Mouse (Mus musculus) midbrain, embryonic 12.5 days (tissue): ENCODE measurements around the gene Trpm3. TPM values are rescaled to one million over a fixed set of nuclear protein-coding genes. Genes with fewer than 3 reads are reported as not detected.
"Not testable (repeated sequence)": the region's sequence is repeated elsewhere in the genome, so short reads cannot be mapped to it uniquely, and the experiment has no call there.

Experiments used
- ATAC-seq: fragments of 200-750 bp; cut with Nextera tagmentation; 2 replicates; pipeline ENCODE4 v1.8.0; 2017; ENCODE audit warnings: low read depth, moderate TSS enrichment, moderate library complexity; ENCODE audit not compliant: low FRiP score
- H3K27ac ChIP-seq: fragments of 300-500 bp; sonication (generic); replicated peaks from 2 replicates; pipeline ENCODE4 v1.5.1; 2016; ENCODE audit warnings: mild to moderate bottlenecking
- H3K27me3 ChIP-seq: fragments of 300-500 bp; sonication (generic); 2 replicates; pipeline ENCODE4 v1.6.1; 2016; ENCODE audit warnings: mild to moderate bottlenecking
- H3K36me3 ChIP-seq: fragments of 300-500 bp; sonication (generic); 2 replicates; pipeline ENCODE4 v1.6.1; 2016
- H3K4me1 ChIP-seq: fragments of 300-500 bp; sonication (generic); 2 replicates; pipeline ENCODE4 v1.6.1; 2016
- H3K4me2 ChIP-seq: fragments of 300-500 bp; sonication (generic); replicated peaks from 2 replicates; pipeline ENCODE4 v1.6.1; 2016; ENCODE audit warnings: mild to moderate bottlenecking, moderate library complexity
- H3K4me3 ChIP-seq: fragments of 300-500 bp; sonication (generic); 2 replicates; pipeline ENCODE4 v1.5.1; 2016; ENCODE audit warnings: mild to moderate bottlenecking
- H3K9ac ChIP-seq: fragments of 300-500 bp; sonication (generic); replicated peaks from 2 replicates; pipeline ENCODE4 v1.6.1; 2016; ENCODE audit warnings: mild to moderate bottlenecking, moderate library complexity
- H3K9me3 ChIP-seq: fragments of 300-500 bp; sonication (generic); 2 replicates; pipeline ENCODE4 v1.6.1; 2016; ENCODE audit warnings: mild to moderate bottlenecking
- WGBS: fragments of 180-500 bp; shearing (Covaris S2); methylation state at CpG from one replicate; pipeline ENCODE4 v1.1.7; 2016; 5-methylcytosine and 5-hydroxymethylcytosine counted together
- polyA plus RNA-seq: library from polyadenylated mRNA; unstranded; fragments of >200 nt; fragmentation: Nextera tagmentation; extraction: Ambion mirVana; gene quantifications from 2 replicates; pipeline ENCODE4 v1.2.1, GENCODE M21; 2016

The Trpm3 gene
- polyA plus RNA-seq, 1 experiment from 2014 or later, result 4.2 TPM

- H3K4me1 ChIP-seq, result no peaks in the 10 kb centered on the region
- no peaks in the 10 kb centered on the region for H3K27me3 ChIP-seq
- no peak overlapping the region for H3K4me3 ChIP-seq
- no peak overlapping the region for H3K27ac ChIP-seq
- no peak for ATAC-seq
- no peaks in the 10 kb centered on the region for H3K36me3 ChIP-seq
- no peaks in the 10 kb centered on the region for H3K9me3 ChIP-seq
- WGBS, result 93% methylated on average over 7 of the region's 7 CpGs
- H3K9ac ChIP-seq, result no peak overlapping the region
- no peak overlapping the region for H3K4me2 ChIP-seq
These were observed 884.6 kb downstream of the Trpm3 start for GRCm38 (mm10) chr19:23023316-23023960.

- Histone ChIP-seq H3K9me3 (no peaks in the 10 kb centered on the region), H3K4me3 (no peak overlapping the region), H3K27ac (no peak overlapping the region), H3K36me3 (no peaks in the 10 kb centered on the region), H3K4me1 (no peaks in the 10 kb centered on the region), H3K27me3 (no peaks in the 10 kb centered on the region), H3K4me2 (no peak overlapping the region), H3K9ac (no peak overlapping the region)
- 85% methylated on average over 4 of the region's 4 CpGs for WGBS
- ATAC-seq, result no peak
These were observed 886.0 kb downstream of the Trpm3 start for GRCm38 (mm10) chr19:23024821-23025220.

GRCm38 (mm10) chr19:23026427-23026826, 887.6 kb downstream of the Trpm3 start:
- Histone ChIP-seq H3K4me2 (no peak overlapping the region), H3K36me3 (no peaks in the 10 kb centered on the region), H3K27me3 (no peaks in the 10 kb centered on the region), H3K27ac (no peak overlapping the region), H3K9ac (no peak overlapping the region), H3K4me1 (no peaks in the 10 kb centered on the region), H3K4me3 (no peak overlapping the region), H3K9me3 (no peaks in the 10 kb centered on the region)
- 90% methylated on average over 7 of the region's 7 CpGs for WGBS
- no peak for ATAC-seq

GRCm38 (mm10) chr19:23028283-23028682, 889.4 kb downstream of the Trpm3 start:
- WGBS, result 87% methylated on average over 5 of the region's 5 CpGs
- no peaks in the 10 kb centered on the region for H3K4me1 ChIP-seq
- ATAC-seq, result no peak

GRCm38 (mm10) chr19:23033343-23033742, 894.5 kb downstream of the Trpm3 start:
- ATAC-seq, H3K4me3 ChIP-seq, H3K36me3 ChIP-seq, H3K9me3 ChIP-seq, H3K4me1 ChIP-seq, H3K27ac ChIP-seq, H3K4me2 ChIP-seq, H3K9ac ChIP-seq, H3K27me3 ChIP-seq: not testable (repeated sequence)
- WGBS, result 63% methylated on average over 1 of the region's 1 CpGs

More at GRCm38 (mm10) chr19:23028283-23028682, 889.4 kb downstream of the Trpm3 start:
- H3K27ac ChIP-seq, result no peak overlapping the region
- H3K4me2 ChIP-seq, result no peak overlapping the region
- no peaks in the 10 kb centered on the region for H3K36me3 ChIP-seq
- no peaks in the 10 kb centered on the region for H3K9me3 ChIP-seq
- H3K27me3 ChIP-seq, result no peaks in the 10 kb centered on the region
- H3K9ac ChIP-seq, result no peak overlapping the region
- no peak overlapping the region for H3K4me3 ChIP-seq

- no peaks in the 10 kb centered on the region for H3K9me3 ChIP-seq
- H3K4me1 ChIP-seq, result no peaks in the 10 kb centered on the region
- H3K4me3 ChIP-seq, result no peak overlapping the region
- H3K27ac ChIP-seq, result no peak overlapping the region
- no peak overlapping the region for H3K9ac ChIP-seq
- H3K27me3 ChIP-seq, result no peaks in the 10 kb centered on the region
- no peak overlapping the region for H3K4me2 ChIP-seq
- H3K36me3 ChIP-seq, result no peaks in the 10 kb centered on the region
- ATAC-seq, result no peak
- 86% methylated on average over 5 of the region's 5 CpGs for WGBS
These were observed 895.3 kb downstream of the Trpm3 start for GRCm38 (mm10) chr19:23034117-23034516.

- H3K4me2 ChIP-seq, result no peak overlapping the region
- H3K36me3 ChIP-seq, result no peaks in the 10 kb centered on the region
- WGBS, result 85% methylated on average over 4 of the region's 4 CpGs
- H3K27ac ChIP-seq, result no peak overlapping the region
- no peaks in the 10 kb centered on the region for H3K4me1 ChIP-seq
- H3K9me3 ChIP-seq, result no peaks in the 10 kb centered on the region
- ATAC-seq, result no peak
- H3K9ac ChIP-seq, result no peak overlapping the region
- no peak overlapping the region for H3K4me3 ChIP-seq
- H3K27me3 ChIP-seq, result no peaks in the 10 kb centered on the region
These were observed 896.1 kb downstream of the Trpm3 start for GRCm38 (mm10) chr19:23034933-23035332.

- H3K27ac ChIP-seq, result no peak overlapping the region
- H3K4me3 ChIP-seq, result no peak overlapping the region
- WGBS, result 91% methylated on average over 3 of the region's 3 CpGs
- H3K4me1 ChIP-seq, result no peaks in the 10 kb centered on the region
- H3K4me2 ChIP-seq, result no peak overlapping the region
- no peaks in the 10 kb centered on the region for H3K27me3 ChIP-seq
- H3K9me3 ChIP-seq, result no peaks in the 10 kb centered on the region
- ATAC-seq, result no peak
- no peak overlapping the region for H3K9ac ChIP-seq
- H3K36me3 ChIP-seq, result no peaks in the 10 kb centered on the region
These were observed 896.9 kb downstream of the Trpm3 start for GRCm38 (mm10) chr19:23035786-23036185.

- Histone ChIP-seq H3K4me2 (no peak overlapping the region), H3K27me3 (no peaks in the 10 kb centered on the region), H3K9me3 (no peaks in the 10 kb centered on the region), H3K9ac (no peak overlapping the region), H3K36me3 (no peaks in the 10 kb centered on the region), H3K4me1 (no peaks in the 10 kb centered on the region), H3K4me3 (no peak overlapping the region), H3K27ac (no peak overlapping the region)
- ATAC-seq, result no peak
- 60% methylated on average over 11 of the region's 11 CpGs for WGBS
These were observed 898.1 kb downstream of the Trpm3 start for GRCm38 (mm10) chr19:23036782-23037477.

- no peaks in the 10 kb centered on the region for H3K4me1 ChIP-seq
- H3K9me3 ChIP-seq, result no peaks in the 10 kb centered on the region
- H3K4me2 ChIP-seq, result no peak overlapping the region
- no peaks in the 10 kb centered on the region for H3K27me3 ChIP-seq
- no peak overlapping the region for H3K27ac ChIP-seq
- WGBS, result 83% methylated on average over 14 of the region's 14 CpGs
- H3K4me3 ChIP-seq, result no peak overlapping the region
- ATAC-seq, result no peak
- no peak overlapping the region for H3K9ac ChIP-seq
- no peaks in the 10 kb centered on the region for H3K36me3 ChIP-seq
These were observed 898.7 kb downstream of the Trpm3 start for GRCm38 (mm10) chr19:23037499-23037898.

- WGBS, result 80% methylated on average over 2 of the region's 2 CpGs
- Histone ChIP-seq H3K27me3 (no peaks in the 10 kb centered on the region), H3K4me2 (no peak overlapping the region), H3K4me1 (no peaks in the 10 kb centered on the region), H3K36me3 (no peaks in the 10 kb centered on the region), H3K9ac (no peak overlapping the region), H3K4me3 (no peak overlapping the region), H3K27ac (no peak overlapping the region), H3K9me3 (no peaks in the 10 kb centered on the region)
- no peak for ATAC-seq
These were observed 899.5 kb downstream of the Trpm3 start for GRCm38 (mm10) chr19:23038321-23038720.

GRCm38 (mm10) chr19:23041483-23042167, 902.8 kb downstream of the Trpm3 start:
- no peak overlapping the region for H3K27ac ChIP-seq
- H3K4me3 ChIP-seq, result no peak overlapping the region
- no peak overlapping the region for H3K9ac ChIP-seq
- no peaks in the 10 kb centered on the region for H3K36me3 ChIP-seq
- no peaks in the 10 kb centered on the region for H3K4me1 ChIP-seq
- no peaks in the 10 kb centered on the region for H3K9me3 ChIP-seq
- WGBS, result 66% methylated on average over 6 of the region's 6 CpGs
- H3K4me2 ChIP-seq, result no peak overlapping the region
- ATAC-seq, result no peak
- H3K27me3 ChIP-seq, result no peaks in the 10 kb centered on the region
